Mouse (Mus musculus) liver, postnatal 0 days (tissue): Measurements from ENCODE around the gene Hcls1.

Experiments used
- CTCF ChIP-seq: sonication (generic); IDR thresholded peaks from 2 replicates; pipeline ENCODE4 v1.5.1; 2016; ENCODE audit warnings: antibody characterized with exemption, low read depth
- EP300 ChIP-seq: IDR thresholded peaks from 2 replicates; pipeline ENCODE4 v1.6.1; 2016; ENCODE audit warnings: antibody characterized with exemption, low read depth, mild to moderate bottlenecking

GRCm38 (mm10) chr16:36927495-36928105 is 7.2 kb upstream of the Hcls1 start:
- no peak for TF ChIP-seq CTCF
- no peak for TF ChIP-seq EP300
